Comparison of ENCODE assay signal across 7 mouse cellular contexts in the genomic region with DNA sequence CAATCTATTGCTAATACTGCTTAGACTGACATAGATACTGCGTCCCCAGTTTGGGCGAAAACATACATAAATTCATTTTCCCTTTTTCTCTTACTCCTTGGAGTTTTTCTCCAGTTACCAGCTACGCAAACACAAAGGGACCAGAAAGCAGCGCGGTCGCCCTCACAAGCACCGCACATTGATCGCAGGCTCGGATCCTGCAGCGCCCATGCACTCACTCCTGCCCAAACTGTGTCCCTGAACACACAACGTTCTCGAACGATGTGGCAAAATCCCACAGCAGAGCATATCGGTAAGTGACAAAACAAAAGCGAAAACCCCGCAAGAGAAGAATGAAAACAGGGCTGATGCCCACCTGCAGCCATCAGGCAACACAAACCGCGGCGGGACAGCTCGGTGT. TPM values are rescaled to one million over a fixed set of nuclear protein-coding genes. Genes with fewer than 3 reads are reported as not detected.
A peak's percentile ranks its signal among the peaks of the same experiment; 100 is the strongest.
DNase-seq lines count a peak whose midpoint lies in the region; ATAC-seq and TF ChIP-seq lines count a peak whose summit lies in the region.

No protein-coding gene starts in this region.

- H3ac ChIP-seq in myocyte (ENCODE audit: control insufficient read depth, insufficient read length), result no peak overlapping the region

- TF ChIP-seq POLR2A in bone marrow, adult 2 months (IDR thresholded peaks at IDR 0.05; ENCODE audit: borderline replicate concordance, control insufficient read depth, low read depth, low read length), result no peak
- no peak for TF ChIP-seq POLR2A in myocyte (IDR thresholded peaks at IDR 0.05; ENCODE audit: insufficient read length, low read depth)

- H3K27ac ChIP-seq in bone marrow, adult 2 months (ENCODE audit: control insufficient read depth, insufficient read depth, low read depth, low read length, poor library complexity), result peak overlapping the region; percentile 43
- H3K27ac ChIP-seq in limb, embryonic 12.5 days, result peak overlapping the region; percentile 67; the same call in 1 of the 2 replicates

- H3K36me3 ChIP-seq in erythroblast, embryonic 14.5 days (ENCODE audit: control insufficient read depth), result peaks cover 5% of the 10 kb centered on the region
- peaks cover 14% of the 10 kb centered on the region for H3K36me3 ChIP-seq in limb, embryonic 12.5 days
- H3K36me3 ChIP-seq in myocyte (ENCODE audit: control insufficient read depth, insufficient read depth), result no peaks in the 10 kb centered on the region

- peak overlapping the region; percentile 69 for H3K9ac ChIP-seq in limb, embryonic 12.5 days (replicated peaks)

- peak overlapping the region; percentile 69 for H3K4me3 ChIP-seq in bone marrow, adult 2 months (replicated peaks; ENCODE audit: control insufficient read depth, low read depth, low read length)
- peak overlapping the region; percentile 72 for H3K4me3 ChIP-seq in erythroblast, embryonic 14.5 days (replicated peaks)
- H3K4me3 ChIP-seq in limb, embryonic 12.5 days (replicated peaks), result peak overlapping the region; percentile 58
- peak overlapping the region; percentile 54 for H3K4me3 ChIP-seq in myocyte

- H3K4me2 ChIP-seq in limb, embryonic 12.5 days, result peak overlapping the region; percentile 59
- H3K4me2 ChIP-seq in myocyte (ENCODE audit: low read depth), result peak overlapping the region; percentile 80

- no peaks in the 10 kb centered on the region for H3K27me3 ChIP-seq in erythroblast, embryonic 14.5 days (ENCODE audit: control insufficient read depth)
- no peaks in the 10 kb centered on the region for H3K27me3 ChIP-seq in limb, embryonic 12.5 days
- H3K27me3 ChIP-seq in myocyte (ENCODE audit: control insufficient read depth, insufficient read depth, insufficient read length), result no peaks in the 10 kb centered on the region

- peak; percentile 11 to 23 for DNase-seq in left cerebral cortex, postnatal 10 days (ENCODE audit: extremely low spot score in 1 of 2, low spot score in 2 of 2)
- no peak for DNase-seq in left cerebral cortex, adult 8-10 months (ENCODE audit: low spot score in 2 of 2)
- DNase-seq in urinary bladder, postnatal 10 days (ENCODE audit: low spot score), result no peak

- no peak for TF ChIP-seq CTCF in bone marrow, adult 2 months (IDR thresholded peaks at IDR 0.05; ENCODE audit: control insufficient read depth, insufficient read depth, low read length)

- under 1% methylated on average over 20 of the region's 20 CpGs for WGBS in bone marrow, adult 2 months
- WGBS in limb, embryonic 12.5 days, result 1% methylated on average over 20 of the region's 20 CpGs

- no peaks in the 10 kb centered on the region for H3K79me2 ChIP-seq in myocyte (ENCODE audit: control insufficient read depth, insufficient read depth)

- intact Hi-C loops in left cerebral cortex, postnatal 10 days (cut with DNase I), result loop anchor here (10.0 kb wide), 1 partner anchor 900 kb away; no protein-coding TSS in a partner anchor

- ATAC-seq in limb, embryonic 12.5 days (ENCODE audit: insufficient number of reproducible peaks, insufficient read depth, low FRiP score, low TSS enrichment, low read depth), result peak; percentile 46; the same call in 1 of the 2 replicates

- no peaks in the 10 kb centered on the region; the same call in 1 of the 2 replicates for H3K4me1 ChIP-seq in bone marrow, adult 2 months (ENCODE audit: control insufficient read depth, insufficient read depth, low read length)
- peaks cover 10% of the 10 kb centered on the region for H3K4me1 ChIP-seq in erythroblast, embryonic 14.5 days (ENCODE audit: control insufficient read depth)
- H3K4me1 ChIP-seq in limb, embryonic 12.5 days (replicated peaks), result no peaks in the 10 kb centered on the region

- no peaks in the 10 kb centered on the region for H3K9me3 ChIP-seq in erythroblast, embryonic 14.5 days (ENCODE audit: control insufficient read depth, low read length)
- peaks cover 6% of the 10 kb centered on the region; the same call in 1 of the 2 replicates for H3K9me3 ChIP-seq in limb, embryonic 12.5 days

TF ChIP-seq in myocyte, 11 proteins besides CTCF, POLR2A, EP300 and RAD21:
- TF ChIP-seq CEBPB (IDR thresholded peaks at IDR 0.05; ENCODE audit: insufficient read depth, poor library complexity, severe bottlenecking), result no peak
- TF ChIP-seq POLR2AphosphoS2 (IDR thresholded peaks at IDR 0.05; ENCODE audit: insufficient read length, low read depth), result peak; percentile 0
- TF ChIP-seq MYOD1 (IDR thresholded peaks at IDR 0.05; ENCODE audit: control insufficient read depth in 1 of 3, insufficient read length in 2 of 3, low read depth in 2 of 3), result no peak

RNA-seq across cellular contexts. Expression of gene Zfp141, which starts 0.4 kb away (rescaled TPM):
- 10 to 100 TPM; 15.4 to 16.2 TPM for total RNA-seq in left cerebral cortex, postnatal 10 days (2021)
- total RNA-seq in left cerebral cortex, adult 8-10 months (2022), result 10 to 100 TPM; 13.6 to 22.7 (median 18.8) TPM
- polyA plus RNA-seq in bone marrow, adult 2 months (2011; ENCODE audit: insufficient read depth, insufficient read length, low replicate concordance, missing spikeins), result 4.2 and 11.0 TPM in 2 replicates
- 0.02 and 0.04 TPM in 2 replicates for polyA plus RNA-seq in erythroblast, embryonic 14.5 days (2012)
- 14.7 and 16.5 TPM in 2 replicates for polyA plus RNA-seq in limb, embryonic 12.5 days (2016; fragmentation: Nextera tagmentation; extraction: Ambion mirVana)
- 1.8 TPM for polyA plus RNA-seq in myocyte (2012; fragmentation: generic; extraction: Trizol)

RNA-seq across cellular contexts. Expression of gene 4933421I07Rik, which starts 57.3 kb away (rescaled TPM):
- total RNA-seq in left cerebral cortex, postnatal 10 days (2021), result not detected
- total RNA-seq in left cerebral cortex, adult 8-10 months (2022), result not detected
- polyA plus RNA-seq in bone marrow, adult 2 months (2011; ENCODE audit: insufficient read depth, insufficient read length, low replicate concordance, missing spikeins), result not detected in 2 replicates
- polyA plus RNA-seq in erythroblast, embryonic 14.5 days (2012), result not detected in 2 replicates
- polyA plus RNA-seq in limb, embryonic 12.5 days (2016; fragmentation: Nextera tagmentation; extraction: Ambion mirVana), result not detected in 2 replicates
- polyA plus RNA-seq in myocyte (2012; fragmentation: generic; extraction: Trizol), result not detected

Comparison
In these comparisons a context has a peak if more than half of its experiments do, and no peak if none do; other contexts are left out.
1. DNase-seq: peak in left cerebral cortex, postnatal 10 days (2 of 2); none in left cerebral cortex, adult 8-10 months (0 of 2) and urinary bladder, postnatal 10 days (single experiment).
2. Peak in every context shown above with its lines, with median percentiles within 50 percentile points of each other: H3K4me3 ChIP-seq.